Mouse (Mus musculus): ENCODE results near the gene H1fnt. TPM values are rescaled to one million over a fixed set of nuclear protein-coding genes. Genes with fewer than 3 reads are reported as not detected.

H1fnt gene
- not detected in 2 replicates for polyA plus RNA-seq (2012; rRNA removed)

DNA sequence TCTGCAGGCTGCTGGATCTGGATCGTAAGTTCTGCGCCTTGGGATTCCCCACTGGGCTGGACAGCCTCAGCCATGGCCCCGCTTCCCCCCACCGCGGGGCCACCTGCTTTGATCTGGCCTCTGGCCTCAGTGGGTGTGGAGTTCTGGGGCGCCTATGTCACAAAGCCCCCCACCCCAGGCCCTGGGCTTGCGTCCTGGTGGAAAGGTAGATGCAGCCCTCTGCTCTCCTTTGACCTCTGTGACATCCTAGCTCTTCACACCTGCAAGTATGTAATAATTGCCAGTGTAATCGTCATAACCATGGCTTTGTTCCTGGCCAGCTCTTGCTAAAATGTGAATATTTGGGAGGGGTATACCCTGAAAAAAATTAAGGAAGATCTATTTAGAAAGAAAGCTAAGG, at the start of gene H1fnt:
H1fnt (minus strand) TSS at position 101 of the 400 bp plus-strand sequence.
- WGBS, result 88% methylated on average over 8 of the region's 8 CpGs
- DNase-seq (ENCODE audit: low read depth, low spot score), result no peak

DNA sequence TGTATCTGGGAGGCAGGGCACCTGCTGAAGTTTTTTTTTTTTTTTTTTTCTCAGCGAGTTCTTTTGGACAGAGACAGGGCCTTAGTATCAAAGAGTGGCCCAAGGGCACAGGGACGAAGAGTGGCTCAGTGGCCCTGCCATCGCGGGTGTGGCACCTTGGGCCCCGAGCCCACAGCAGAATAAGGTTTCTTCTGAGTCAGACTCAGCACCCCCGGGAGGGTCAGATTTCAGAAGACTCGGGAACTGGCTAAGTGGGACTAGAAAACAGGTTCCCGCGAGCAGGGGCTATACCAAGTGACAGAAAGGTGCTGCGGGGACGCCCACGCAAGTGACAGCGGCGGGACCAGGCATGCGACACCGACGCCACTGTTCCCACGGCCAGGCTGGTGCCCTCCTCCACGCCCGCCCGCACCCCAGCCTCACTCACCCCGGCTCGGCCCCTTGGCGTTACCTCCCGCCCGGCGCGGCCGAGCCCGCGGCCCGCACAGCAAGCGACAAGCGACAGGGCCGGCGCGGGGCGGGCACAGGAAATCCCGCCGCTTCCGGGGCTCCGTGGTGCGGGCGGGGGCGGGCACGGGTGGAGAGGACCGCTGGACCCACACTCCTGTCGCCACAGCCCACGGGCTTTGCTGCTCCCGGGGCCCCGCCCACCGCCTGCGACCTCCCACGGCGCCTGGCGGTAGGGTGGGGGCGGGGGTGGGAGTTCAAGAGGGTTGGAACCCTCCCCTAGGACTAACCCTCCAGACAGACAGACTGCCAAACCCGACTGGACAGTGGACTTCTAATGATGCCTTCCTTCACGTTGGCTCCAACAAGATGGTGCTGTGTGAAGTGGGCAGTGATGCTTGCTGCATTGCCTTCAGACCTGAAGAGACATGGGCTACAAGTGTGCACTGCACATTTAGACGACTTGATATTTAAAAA, 38.8 kb upstream of the H1fnt start, which contains the start of gene Zfp641:
Zfp641 (minus strand) TSS at position 534 of the 924 bp plus-strand sequence.
- DNase-seq (ENCODE audit: low read depth, low spot score), result no peak
- 2% methylated on average over 60 of the region's 60 CpGs for WGBS

GRCm38 (mm10) chr15:98293651-98294050, 36.6 kb upstream of the H1fnt start:
- no peak for DNase-seq (ENCODE audit: low read depth, low spot score)
- WGBS, result 91% methylated on average over 8 of the region's 8 CpGs

- no peak for DNase-seq (ENCODE audit: low read depth, low spot score)
- 83% methylated on average over 12 of the region's 12 CpGs for WGBS
Measured at GRCm38 (mm10) chr15:98288566-98288965, 31.5 kb upstream of the H1fnt start.

DNA sequence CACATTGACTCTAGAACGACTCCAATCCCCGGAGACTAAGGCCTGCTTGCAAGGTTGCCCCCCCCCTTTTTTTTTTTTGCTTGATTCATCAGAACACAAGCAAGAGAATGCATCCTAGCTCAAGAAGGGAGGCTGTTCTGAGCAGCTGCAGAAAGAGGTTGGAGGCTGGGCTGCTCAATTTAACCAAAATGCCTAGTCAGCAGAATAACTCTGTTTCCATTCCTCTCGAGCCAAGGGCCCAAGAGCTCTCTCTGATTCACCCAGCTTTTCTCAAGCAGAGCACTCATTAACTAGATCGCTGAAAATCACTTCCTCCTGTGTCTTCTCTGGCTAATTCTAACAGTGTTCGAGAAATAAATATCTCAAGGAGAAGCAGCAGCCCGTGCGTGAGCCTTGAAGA, 29.3 kb upstream of the H1fnt start:
- no peak for DNase-seq (ENCODE audit: low read depth, low spot score)
- 62% methylated on average over 7 of the region's 7 CpGs for WGBS

GRCm38 (mm10) chr15:98257776-98258175, 683 bp upstream of the H1fnt start:
- no peak for DNase-seq (ENCODE audit: low read depth, low spot score)
- 80% methylated on average over 7 of the region's 7 CpGs for WGBS

DNA sequence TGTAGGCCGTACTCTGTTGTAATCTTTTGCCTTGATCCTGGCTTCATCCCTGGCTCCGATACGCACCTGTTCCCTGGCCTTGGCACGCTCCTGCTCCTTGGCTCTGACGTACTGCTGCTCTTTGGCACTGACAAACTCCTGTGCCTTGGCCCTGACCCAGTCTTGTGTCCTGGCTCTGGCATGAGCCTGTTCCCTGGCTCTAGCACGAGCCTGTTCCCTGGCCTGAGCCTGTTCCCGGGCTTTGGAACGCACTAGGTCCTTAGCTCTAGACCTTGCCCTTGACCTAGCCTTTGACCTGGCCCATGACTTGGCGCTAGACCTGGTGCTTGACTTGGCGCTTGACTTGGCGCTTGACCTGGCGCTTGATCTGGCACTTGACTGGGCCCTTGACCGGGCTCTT, 822 bp downstream of the H1fnt start:
- no peak for DNase-seq (ENCODE audit: low read depth, low spot score)
- WGBS, result 91% methylated on average over 13 of the region's 13 CpGs

- DNase-seq (ENCODE audit: low read depth, low spot score), result no peak
- 81% methylated on average over 4 of the region's 4 CpGs for WGBS
Measured at GRCm38 (mm10) chr15:98235442-98235841, 21.7 kb downstream of the H1fnt start.

DNA sequence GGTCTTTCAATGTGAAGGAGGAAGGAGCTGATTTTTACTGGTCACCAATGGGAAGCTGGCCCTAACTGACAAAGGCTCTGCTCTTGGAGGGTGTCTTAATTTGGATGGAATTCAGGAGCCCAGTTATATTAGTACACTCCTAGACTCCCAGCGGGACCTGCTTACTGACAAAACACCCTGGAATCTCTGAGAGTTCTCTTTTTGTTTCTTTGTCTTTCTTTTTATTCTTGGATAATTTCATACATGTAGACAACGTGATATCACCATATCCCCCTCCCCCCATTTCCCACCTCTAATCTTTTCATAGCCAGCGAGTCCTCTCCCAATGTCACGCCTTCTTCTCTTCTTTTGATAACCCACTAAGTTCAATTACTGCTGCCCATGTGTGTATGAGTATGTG, 22.7 kb downstream of the H1fnt start, which contains the start of gene Olfr286:
Olfr286 (minus strand) TSS at position 101 of the 400 bp plus-strand sequence.
- no peak for DNase-seq (ENCODE audit: low read depth, low spot score)
- 81% methylated on average over 4 of the region's 4 CpGs for WGBS

GRCm38 (mm10) chr15:98226096-98226495, 31.0 kb downstream of the H1fnt start:
- no peak for DNase-seq (ENCODE audit: low read depth, low spot score)
- 80% methylated on average over 7 of the region's 7 CpGs for WGBS

DNA sequence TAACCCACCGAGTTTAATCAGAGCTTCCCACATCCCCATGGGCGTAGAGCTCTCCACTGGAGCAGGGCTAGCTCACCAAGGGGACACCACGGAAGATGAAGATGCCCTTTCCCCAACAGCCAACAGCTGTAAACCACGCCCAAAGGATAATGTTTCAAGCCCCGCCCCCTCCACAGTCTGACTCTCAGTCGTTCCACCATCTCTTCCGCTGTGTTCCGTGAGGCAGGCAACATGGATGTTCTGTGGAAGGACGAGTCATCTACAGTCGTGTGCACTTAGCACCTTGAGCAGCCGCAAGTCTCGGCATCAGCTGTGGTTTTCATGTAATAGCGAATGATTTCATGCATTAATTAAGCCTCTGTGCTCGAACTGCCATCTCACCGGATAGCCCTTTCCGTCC, 31.5 kb downstream of the H1fnt start:
- 54% methylated on average over 16 of the region's 16 CpGs for WGBS
- DNase-seq (ENCODE audit: low read depth, low spot score), result no peak

DNA sequence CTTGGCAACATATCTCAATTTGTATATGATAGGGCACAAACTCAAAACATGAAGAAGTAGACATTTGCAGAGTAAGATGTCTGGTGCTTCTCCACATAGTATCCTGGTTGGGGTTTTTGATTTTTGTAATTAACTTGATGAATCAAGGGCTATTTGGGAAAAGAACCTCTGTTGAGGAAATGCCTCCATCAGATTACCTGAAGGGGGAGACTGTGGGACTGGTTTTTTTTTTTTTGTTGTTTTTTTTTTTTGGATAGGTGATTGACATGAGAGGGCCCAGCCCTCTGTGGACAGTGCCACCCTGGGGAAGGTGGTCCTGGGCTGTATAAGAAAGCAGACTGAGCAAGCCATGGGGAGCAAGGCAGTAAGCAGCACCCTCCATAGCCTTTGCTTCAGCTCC, 34.7 kb downstream of the H1fnt start:
- no peak for DNase-seq (ENCODE audit: low read depth, low spot score)

GRCm38 (mm10) chr15:98220877-98221276, 36.2 kb downstream of the H1fnt start, which contains the start of the genes Gm44579 and Olfr287:
Gene Gm44579, minus strand, starts transcription at chr15:98220977.
Gene Olfr287, minus strand, starts transcription at chr15:98221056.
- WGBS, result 59% methylated on average over 4 of the region's 4 CpGs
- DNase-seq (ENCODE audit: low read depth, low spot score), result no peak

- DNase-seq (ENCODE audit: low read depth, low spot score), result no peak
- WGBS, result 57% methylated on average over 5 of the region's 5 CpGs
Measured at GRCm38 (mm10) chr15:98214130-98214529, 43.0 kb downstream of the H1fnt start.

DNA sequence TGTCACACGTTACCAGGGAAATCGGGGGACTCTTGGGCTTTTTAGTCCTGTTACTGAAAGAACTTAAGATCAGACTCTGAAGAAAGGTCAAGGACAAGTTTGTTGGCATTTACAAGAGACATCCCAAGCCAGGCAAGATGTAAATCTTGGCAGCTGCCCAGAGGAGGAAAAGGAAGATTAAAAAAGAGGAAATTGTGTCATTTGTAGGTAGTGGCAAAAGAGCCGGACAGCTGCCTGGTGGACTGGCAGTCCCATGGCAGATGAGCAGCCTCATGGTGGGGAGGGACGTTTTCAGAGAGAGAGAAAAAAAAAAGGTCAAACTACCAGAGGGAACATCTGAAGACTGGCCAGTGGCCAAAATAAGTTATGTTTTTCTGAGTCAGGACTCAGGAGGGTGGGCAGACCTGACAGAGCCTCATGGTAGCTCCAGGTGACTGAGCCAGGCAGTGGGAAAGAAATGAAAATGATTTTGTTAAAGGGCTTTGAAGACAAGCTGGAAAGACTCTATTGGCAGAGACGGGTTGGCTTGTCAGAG, 43.7 kb downstream of the H1fnt start:
- no peak for DNase-seq (ENCODE audit: low read depth, low spot score)

DNA sequence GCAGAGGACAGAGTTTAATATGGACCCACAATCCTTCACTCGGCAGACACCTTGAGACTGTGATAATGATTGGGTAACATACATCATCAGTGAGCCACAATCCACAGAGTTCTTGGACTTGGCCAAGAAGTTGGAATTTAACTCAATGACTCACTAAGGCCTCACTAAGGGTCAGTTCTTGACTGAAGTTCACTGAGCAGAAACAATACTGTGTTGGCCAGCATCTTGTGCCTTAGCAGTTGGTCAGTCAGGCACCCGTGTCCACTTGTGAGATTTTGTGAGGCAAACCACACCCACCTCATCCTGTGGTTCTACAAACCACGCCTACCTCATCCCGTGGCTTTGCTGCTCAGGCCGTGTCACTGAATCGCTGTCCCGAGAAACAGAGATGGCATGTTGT, 47.4 kb downstream of the H1fnt start:
- DNase-seq (ENCODE audit: low read depth, low spot score), result no peak
- 58% methylated on average over 7 of the region's 7 CpGs for WGBS

More for the DNA sequence above, 43.7 kb downstream of the H1fnt start:
- 57% methylated on average over 5 of the region's 5 CpGs for WGBS

Other genes with a start within 250 kb of the H1fnt start
- gene Pfkm, start 164.7 kb downstream of the H1fnt start, polyA plus RNA-seq (2012; rRNA removed), result 8.3 and 9.8 TPM in 2 replicates
- 9.3 and 12.1 TPM in 2 replicates for gene Senp1, start 163.5 kb downstream of the H1fnt start, polyA plus RNA-seq (2012; rRNA removed)
- 32.8 and 43.9 TPM in 2 replicates for gene Asb8, start 91.7 kb downstream of the H1fnt start, polyA plus RNA-seq (2012; rRNA removed)
- 0.33 TPM in 2 replicates for gene Ccdc184, start 90.1 kb downstream of the H1fnt start, polyA plus RNA-seq (2012; rRNA removed)
- gene Olfr288, start 61.8 kb downstream of the H1fnt start, polyA plus RNA-seq (2012; rRNA removed), result not detected in 2 replicates
- 0.07 TPM in 1 of 2 replicates, not detected in the other for gene Gm44579, start 36.3 kb downstream of the H1fnt start, polyA plus RNA-seq (2012; rRNA removed)
- gene Olfr287, start 36.2 kb downstream of the H1fnt start, polyA plus RNA-seq (2012; rRNA removed), result 0.27 and 0.40 TPM in 2 replicates
- 0.12 and 0.14 TPM in 2 replicates for gene Olfr286, start 22.8 kb downstream of the H1fnt start, polyA plus RNA-seq (2012; rRNA removed)
- 0.30 and 0.49 TPM in 2 replicates for gene Zfp641, start 38.9 kb upstream of the H1fnt start, polyA plus RNA-seq (2012; rRNA removed)
- gene Olfr285, start 60.1 kb upstream of the H1fnt start, polyA plus RNA-seq (2012; rRNA removed), result not detected in 2 replicates
- not detected in 2 replicates for gene Olfr284, start 83.7 kb upstream of the H1fnt start, polyA plus RNA-seq (2012; rRNA removed)
- not detected in 2 replicates for gene Olfr283, start 123.7 kb upstream of the H1fnt start, polyA plus RNA-seq (2012; rRNA removed)
- gene Olfr282, start 173.9 kb upstream of the H1fnt start, polyA plus RNA-seq (2012; rRNA removed), result not detected in 2 replicates
- gene Olfr281, start 195.3 kb upstream of the H1fnt start, polyA plus RNA-seq (2012; rRNA removed), result not detected in 2 replicates
- not detected in 2 replicates for gene OR5BS1P, start 212.6 kb upstream of the H1fnt start, polyA plus RNA-seq (2012; rRNA removed)
- not detected in 2 replicates for gene Lalba, start 225.4 kb upstream of the H1fnt start, polyA plus RNA-seq (2012; rRNA removed)
- not detected in 2 replicates for gene Olfr279, start 235.1 kb upstream of the H1fnt start, polyA plus RNA-seq (2012; rRNA removed)

Data from large intestine, adult 2 months (tissue).